Mouse (Mus musculus) midbrain, postnatal 0 days (tissue): Measurements from ENCODE around the gene Cpsf7. TPM values are rescaled to one million over a fixed set of nuclear protein-coding genes. Genes with fewer than 3 reads are reported as not detected.

Source experiments
- ATAC-seq: fragments of 200-750 bp; cut with Nextera tagmentation; 2 replicates; pipeline ENCODE4 v1.8.0; 2017; ENCODE audit warnings: moderate number of reproducible peaks, mild to moderate bottlenecking, moderate TSS enrichment, moderate library complexity; ENCODE audit not compliant: low FRiP score
- DNase-seq: peaks from one replicate; pipeline ENCODE4 v3.0.0-alpha.2; 2015; ENCODE audit warnings: low spot score
- H3K27ac ChIP-seq: fragments of 300-500 bp; sonication (generic); 2 replicates; pipeline ENCODE4 v1.5.1; 2014; ENCODE audit warnings: low read depth, mild to moderate bottlenecking, low read length, mixed read lengths
- H3K27me3 ChIP-seq: fragments of 300-500 bp; sonication (generic); 2 replicates; pipeline ENCODE4 v1.6.1; 2014; ENCODE audit warnings: low read length, control low read depth, mixed read lengths; ENCODE audit not compliant: insufficient read depth
- H3K36me3 ChIP-seq: fragments of 300-500 bp; sonication (generic); 2 replicates; pipeline ENCODE4 v1.6.1; 2014; ENCODE audit warnings: low read length, control low read depth, mixed read lengths; ENCODE audit not compliant: insufficient read depth
- H3K4me1 ChIP-seq: fragments of 300-500 bp; sonication (generic); 2 replicates; pipeline ENCODE4 v1.6.1; 2014; ENCODE audit warnings: mild to moderate bottlenecking, control low read depth, antibody characterized with exemption, low read length, mixed read lengths; ENCODE audit not compliant: insufficient read depth
- H3K4me2 ChIP-seq: fragments of 300-500 bp; sonication (generic); 2 replicates; pipeline ENCODE4 v1.6.1; 2014; ENCODE audit warnings: low read depth, mild to moderate bottlenecking, low read length, mixed read lengths; ENCODE audit not compliant: poor library complexity, severe bottlenecking
- H3K4me3 ChIP-seq: fragments of 300-500 bp; sonication (generic); 2 replicates; pipeline ENCODE4 v1.5.1; 2014; ENCODE audit warnings: low read depth, mild to moderate bottlenecking, low read length, moderate library complexity
- H3K9ac ChIP-seq: fragments of 300-500 bp; sonication (generic); replicated peaks from 2 replicates; pipeline ENCODE4 v1.6.1; 2014; ENCODE audit warnings: mild to moderate bottlenecking, low read length, moderate library complexity, mixed read lengths; ENCODE audit not compliant: poor library complexity, severe bottlenecking
- H3K9me3 ChIP-seq: fragments of 300-500 bp; sonication (generic); 2 replicates; pipeline ENCODE4 v1.6.1; 2016; ENCODE audit warnings: low read length, control low read depth
- CTCF ChIP-seq: IDR thresholded peaks from 2 replicates; pipeline ENCODE4 v1.5.1; 2016; ENCODE audit warnings: antibody characterized with exemption, mild to moderate bottlenecking
- WGBS: fragments of 180-500 bp; shearing (Covaris S2); extraction: QIAGEN DNeasy Blood & Tissue Kit; methylation state at CpG from one replicate; pipeline ENCODE4 v1.1.7; 2014; 5-methylcytosine and 5-hydroxymethylcytosine counted together
- polyA plus RNA-seq: library from polyadenylated mRNA; unstranded; fragments of >200 nt; fragmentation: Nextera tagmentation; extraction: Ambion mirVana; gene quantifications from 2 replicates; pipeline ENCODE4 v1.2.1, GENCODE M21; 2015
- total RNA-seq: library from RNA; depleted of rRNA; stranded (reverse); fragments of >200 nt; gene quantifications from 2 replicates; pipeline ENCODE4 v1.2.3, GENCODE M21; 2014; rRNA removed

The Cpsf7 gene
- total and polyA plus RNA-seq, 2 experiments from 2014 or later = 40.6 to 55.7 TPM

GRCm38 (mm10) chr19:10589127-10589857 lies 64.2 kb downstream of the Cpsf7 start:
- Histone ChIP-seq H3K4me2 (no peak overlapping the region), H3K9me3 (no peaks in the 10 kb centered on the region), H3K9ac (no peak overlapping the region), H3K27me3 (no peaks in the 10 kb centered on the region), H3K27ac (no peak overlapping the region), H3K4me1 (no peaks in the 10 kb centered on the region), H3K4me3 (no peak overlapping the region), H3K36me3 (peaks cover 18% of the 10 kb centered on the region)
- WGBS = 74% methylated on average over 5 of the region's 5 CpGs
- no peak for TF ChIP-seq CTCF
- ATAC-seq = no peak
- DNase-seq = no peak

- Histone ChIP-seq H3K4me2 (no peak overlapping the region), H3K4me1 (no peaks in the 10 kb centered on the region), H3K9ac (no peak overlapping the region), H3K9me3 (no peaks in the 10 kb centered on the region), H3K36me3 (peaks cover 21% of the 10 kb centered on the region), H3K4me3 (no peak overlapping the region), H3K27me3 (no peaks in the 10 kb centered on the region), H3K27ac (no peak overlapping the region)
- DNase-seq = no peak
- no peak for TF ChIP-seq CTCF
- no peak for ATAC-seq
- 75% methylated on average over 3 of the region's 3 CpGs for WGBS
Observed at GRCm38 (mm10) chr19:10590301-10590700, 65.2 kb downstream of the Cpsf7 start.

DNA sequence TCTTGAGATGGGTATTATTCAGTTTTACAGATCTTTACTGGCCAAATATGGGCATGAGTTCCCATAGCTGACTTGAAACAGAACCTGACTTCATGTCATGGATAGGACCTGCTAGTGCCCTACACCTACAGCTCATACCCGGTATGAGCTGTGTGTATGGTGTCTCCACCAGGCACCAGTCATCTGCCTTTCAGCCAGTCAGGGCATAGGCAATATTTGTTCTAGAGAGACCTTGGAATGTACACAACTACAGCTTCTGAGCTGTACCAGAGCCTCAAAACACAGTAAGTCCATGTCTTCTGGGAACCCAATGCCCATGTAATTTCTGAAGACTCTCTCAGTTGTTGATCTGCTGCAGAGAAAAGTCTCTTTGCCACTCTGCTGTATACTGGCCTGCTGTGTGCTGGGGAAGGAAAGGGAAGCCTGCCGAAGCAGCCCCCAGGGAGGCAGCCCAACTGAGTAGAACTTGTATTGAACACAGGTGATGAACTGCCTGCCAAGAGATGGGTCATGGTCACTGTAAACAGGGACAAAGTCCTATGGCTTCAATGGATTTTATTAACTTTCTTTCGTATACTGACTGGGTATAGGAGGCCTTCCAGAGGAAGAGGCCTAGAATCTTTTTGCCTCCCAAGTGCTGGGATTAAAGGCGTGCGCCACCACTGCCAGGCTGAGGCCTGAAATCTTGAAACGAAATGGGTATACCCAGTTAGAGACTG lies 66.8 kb downstream of the Cpsf7 start:
- H3K9me3 ChIP-seq = no peaks in the 10 kb centered on the region
- no peaks in the 10 kb centered on the region for H3K4me1 ChIP-seq
- WGBS = 92% methylated on average over 6 of the region's 6 CpGs
- no peak for DNase-seq
- no peak for ATAC-seq
- H3K36me3 ChIP-seq = peaks cover 29% of the 10 kb centered on the region
- H3K27ac ChIP-seq = no peak overlapping the region
- H3K4me2 ChIP-seq = no peak overlapping the region
- H3K9ac ChIP-seq = no peak overlapping the region
- no peaks in the 10 kb centered on the region for H3K27me3 ChIP-seq
- no peak for TF ChIP-seq CTCF
- H3K4me3 ChIP-seq = no peak overlapping the region

Other genes with a start within 250 kb of the Cpsf7 start
- gene Dagla, start 220.4 kb upstream of the Cpsf7 start, total RNA-seq = 29.9 and 40.8 TPM in 2 replicates
- 12.8 and 13.7 TPM in 2 replicates for gene Dagla, start 220.4 kb upstream of the Cpsf7 start, polyA plus RNA-seq
- 138 and 140 TPM in 2 replicates for gene Syt7, start 136.2 kb upstream of the Cpsf7 start, total RNA-seq
- gene Syt7, start 136.2 kb upstream of the Cpsf7 start, polyA plus RNA-seq = 14.7 and 19.0 TPM in 2 replicates
- 6.2 and 8.7 TPM in 2 replicates for gene Lrrc10b, start 67.8 kb upstream of the Cpsf7 start, total RNA-seq
- 2.2 and 2.3 TPM in 2 replicates for gene Lrrc10b, start 67.8 kb upstream of the Cpsf7 start, polyA plus RNA-seq
- gene Ppp1r32, start 42.3 kb upstream of the Cpsf7 start, total RNA-seq = 4.9 and 7.8 TPM in 2 replicates
- 5.0 and 5.3 TPM in 2 replicates for gene Ppp1r32, start 42.3 kb upstream of the Cpsf7 start, polyA plus RNA-seq
- 51.5 and 54.4 TPM in 2 replicates for gene Sdhaf2, start 876 bp downstream of the Cpsf7 start, total RNA-seq
- 56.1 and 64.3 TPM in 2 replicates for gene Sdhaf2, start 876 bp downstream of the Cpsf7 start, polyA plus RNA-seq
- 23.1 and 33.8 TPM in 2 replicates for gene Tmem216, start 31.0 kb downstream of the Cpsf7 start, total RNA-seq
- 41.5 and 47.0 TPM in 2 replicates for gene Tmem216, start 31.0 kb downstream of the Cpsf7 start, polyA plus RNA-seq
- gene Cyb561a3, start 51.9 kb downstream of the Cpsf7 start, total RNA-seq = 19.1 and 32.0 TPM in 2 replicates
- 20.3 and 22.2 TPM in 2 replicates for gene Cyb561a3, start 51.9 kb downstream of the Cpsf7 start, polyA plus RNA-seq
- 18.5 and 18.8 TPM in 2 replicates for gene Tmem138, start 52.1 kb downstream of the Cpsf7 start, total RNA-seq
- 32.4 and 33.1 TPM in 2 replicates for gene Tmem138, start 52.1 kb downstream of the Cpsf7 start, polyA plus RNA-seq
- 247 and 261 TPM in 2 replicates for gene Ddb1, start 80.1 kb downstream of the Cpsf7 start, total RNA-seq
- gene Ddb1, start 80.1 kb downstream of the Cpsf7 start, polyA plus RNA-seq = 135 TPM in 2 replicates
- 11.1 and 15.8 TPM in 2 replicates for gene Tkfc, start 80.4 kb downstream of the Cpsf7 start, total RNA-seq
- 19.5 and 23.3 TPM in 2 replicates for gene Tkfc, start 80.4 kb downstream of the Cpsf7 start, polyA plus RNA-seq
- 2.6 and 2.9 TPM in 2 replicates for gene Vwce, start 108.9 kb downstream of the Cpsf7 start, total RNA-seq
- gene Vwce, start 108.9 kb downstream of the Cpsf7 start, polyA plus RNA-seq = 1.9 and 2.2 TPM in 2 replicates
- gene Pga5, start 152.8 kb downstream of the Cpsf7 start, total RNA-seq = not detected in 2 replicates
- gene Pga5, start 152.8 kb downstream of the Cpsf7 start, polyA plus RNA-seq = not detected in 2 replicates
- gene Vps37c, start 163.5 kb downstream of the Cpsf7 start, total RNA-seq = 17.5 and 22.4 TPM in 2 replicates
- gene Vps37c, start 163.5 kb downstream of the Cpsf7 start, polyA plus RNA-seq = 22.9 and 28.0 TPM in 2 replicates
- 0.55 and 0.85 TPM in 2 replicates for gene Cd5, start 213.7 kb downstream of the Cpsf7 start, total RNA-seq
- gene Cd5, start 213.7 kb downstream of the Cpsf7 start, polyA plus RNA-seq = 0.50 and 0.53 TPM in 2 replicates